Mouse (Mus musculus) adipose tissue, adult 10 weeks (tissue): ENCODE results near the gene D630039A03Rik. TPM values are rescaled to one million over a fixed set of nuclear protein-coding genes. Genes with fewer than 3 reads are reported as not detected.

Experiments used
- polyA plus RNA-seq: library from polyadenylated mRNA; stranded (reverse); fragments of 350-450 nt; fragmentation: Illumina TruSeq; extraction: RNeasy Lipid Tissue Mini Kit (QIAGEN cat#74804); gene quantifications from one replicate; pipeline ENCODE4 v1.2.3, GENCODE M21; 2014; ENCODE audit warnings: low read depth, low replicate concordance

The D630039A03Rik gene
- polyA plus RNA-seq: 17.9 TPM

GRCm38 (mm10) chr4:57916201-57916661, at the start of gene D630039A03Rik:
Gene D630039A03Rik (minus strand): TSS chr4:57916297.

GRCm38 (mm10) chr4:57956029-57956960, 40.2 kb upstream of the D630039A03Rik start, which contains the start of gene Txn1:
Gene Txn1 (minus strand): TSS chr4:57956411.

Other genes starting within 250 kb of the D630039A03Rik start
- gene Akap2, start 198.6 kb downstream of the D630039A03Rik start, polyA plus RNA-seq: 33.7 TPM
- 298 TPM for gene Txn1, start 40.1 kb upstream of the D630039A03Rik start, polyA plus RNA-seq
- 4.9 TPM for gene Txndc8, start 92.8 kb upstream of the D630039A03Rik start, polyA plus RNA-seq